Mouse (Mus musculus): Measurements from ENCODE around the gene Gm10300. TPM values are rescaled to one million over a fixed set of nuclear protein-coding genes. Genes with fewer than 3 reads are reported as not detected.

Gm10300 gene
- polyA plus RNA-seq, 1 experiment from 2014 or later: 0.13 TPM

- no peak overlapping the region for H3K4me2 ChIP-seq (replicated peaks)
- WGBS: 88% methylated on average over 2 of the region's 2 CpGs
- H3K9ac ChIP-seq: no peak overlapping the region
- H3K4me3 ChIP-seq (replicated peaks): no peak overlapping the region
- H3K36me3 ChIP-seq: no peaks in the 10 kb centered on the region
- H3K27ac ChIP-seq (replicated peaks): no peak overlapping the region
- peaks cover 14% of the 10 kb centered on the region for H3K4me1 ChIP-seq
- no peaks in the 10 kb centered on the region for H3K9me3 ChIP-seq (replicated peaks)
- no peaks in the 10 kb centered on the region for H3K27me3 ChIP-seq
- ATAC-seq (ENCODE audit: insufficient number of reproducible peaks, low FRiP score, low TSS enrichment, low read depth): no peak
Observed at GRCm38 (mm10) chr4:132038809-132039208, 35.7 kb upstream of the Gm10300 start.

- no peak for ATAC-seq (ENCODE audit: insufficient number of reproducible peaks, low FRiP score, low TSS enrichment, low read depth)
- H3K27me3 ChIP-seq: no peaks in the 10 kb centered on the region
- WGBS: 84% methylated on average over 2 of the region's 2 CpGs
- H3K9me3 ChIP-seq (replicated peaks): no peaks in the 10 kb centered on the region
- H3K4me1 ChIP-seq: peaks cover 17% of the 10 kb centered on the region
- H3K36me3 ChIP-seq: no peaks in the 10 kb centered on the region
- H3K27ac ChIP-seq (replicated peaks): 0 out of 2 replicates have a peak overlapping the region, but pooled peaks have one; percentile 22
- H3K9ac ChIP-seq: no peak overlapping the region
- H3K4me2 ChIP-seq (replicated peaks): no peak overlapping the region
- H3K4me3 ChIP-seq (replicated peaks): no peak overlapping the region
Observed at GRCm38 (mm10) chr4:132039521-132039920, 35.0 kb upstream of the Gm10300 start.

GRCm38 (mm10) chr4:132039975-132040645 lies 34.4 kb upstream of the Gm10300 start:
- H3K36me3 ChIP-seq: no peaks in the 10 kb centered on the region
- no peak for ATAC-seq (ENCODE audit: insufficient number of reproducible peaks, low FRiP score, low TSS enrichment, low read depth)
- H3K4me1 ChIP-seq: peaks cover 18% of the 10 kb centered on the region
- whole genome bisulfite sequencing: 65% methylated on average over 8 of the region's 8 CpGs
- 0 out of 2 replicates have a peak overlapping the region, but pooled peaks have one; percentile 22 for H3K27ac ChIP-seq (replicated peaks)
- H3K9me3 ChIP-seq (replicated peaks): no peaks in the 10 kb centered on the region
- H3K4me2 ChIP-seq (replicated peaks): no peak overlapping the region
- no peak overlapping the region for H3K9ac ChIP-seq
- H3K27me3 ChIP-seq: no peaks in the 10 kb centered on the region
- H3K4me3 ChIP-seq (replicated peaks): no peak overlapping the region

- H3K27ac ChIP-seq (replicated peaks): no peak overlapping the region
- H3K27me3 ChIP-seq: no peaks in the 10 kb centered on the region
- 73% methylated on average over 6 of the region's 6 CpGs for WGBS
- H3K4me2 ChIP-seq (replicated peaks): no peak overlapping the region
- H3K4me1 ChIP-seq: peaks cover 18% of the 10 kb centered on the region
- no peaks in the 10 kb centered on the region for H3K9me3 ChIP-seq (replicated peaks)
- no peak overlapping the region for H3K4me3 ChIP-seq (replicated peaks)
- no peaks in the 10 kb centered on the region for H3K36me3 ChIP-seq
- ATAC-seq (ENCODE audit: insufficient number of reproducible peaks, low FRiP score, low TSS enrichment, low read depth): no peak
- no peak overlapping the region for H3K9ac ChIP-seq
Observed at GRCm38 (mm10) chr4:132041471-132042332, 32.8 kb upstream of the Gm10300 start.

- Histone ChIP-seq H3K4me2 (replicated peaks) (no peak overlapping the region), H3K36me3 (no peaks in the 10 kb centered on the region), H3K27ac (replicated peaks) (no peak overlapping the region), H3K9ac (no peak overlapping the region), H3K9me3 (replicated peaks) (no peaks in the 10 kb centered on the region), H3K27me3 (no peaks in the 10 kb centered on the region), H3K4me1 (peaks cover 21% of the 10 kb centered on the region), H3K4me3 (replicated peaks) (no peak overlapping the region)
- ATAC-seq (ENCODE audit: insufficient number of reproducible peaks, low FRiP score, low TSS enrichment, low read depth): no peak
- WGBS: 52% methylated on average over 3 of the region's 3 CpGs
Observed at GRCm38 (mm10) chr4:132043726-132044125, 30.8 kb upstream of the Gm10300 start.

GRCm38 (mm10) chr4:132048011-132048991 lies 26.2 kb upstream of the Gm10300 start:
- under 1% methylated on average over 80 of the region's 95 CpGs for WGBS
- ATAC-seq (ENCODE audit: insufficient number of reproducible peaks, low FRiP score, low TSS enrichment, low read depth): peak; percentile 56

GRCm38 (mm10) chr4:132048995-132049404 lies 25.5 kb upstream of the Gm10300 start:
- peak overlapping the region; percentile 93 for H3K4me2 ChIP-seq (replicated peaks)
- ATAC-seq (ENCODE audit: insufficient number of reproducible peaks, low FRiP score, low TSS enrichment, low read depth): peak; percentile 99
- H3K27ac ChIP-seq (replicated peaks): peak overlapping the region; percentile 86
- no peaks in the 10 kb centered on the region for H3K27me3 ChIP-seq
- H3K4me1 ChIP-seq: peaks cover 18% of the 10 kb centered on the region
- WGBS: under 1% methylated on average over 24 of the region's 46 CpGs
- H3K9me3 ChIP-seq (replicated peaks): no peaks in the 10 kb centered on the region
- H3K9ac ChIP-seq: peak overlapping the region; percentile 77
- no peaks in the 10 kb centered on the region for H3K36me3 ChIP-seq
- peak overlapping the region; percentile 94 for H3K4me3 ChIP-seq (replicated peaks)

More at GRCm38 (mm10) chr4:132048011-132048991, 26.2 kb upstream of the Gm10300 start:
- Histone ChIP-seq H3K36me3 (no peaks in the 10 kb centered on the region), H3K27ac (replicated peaks) (peak overlapping the region; percentile 86), H3K9ac (peak overlapping the region; percentile 77), H3K27me3 (no peaks in the 10 kb centered on the region), H3K4me2 (replicated peaks) (peak overlapping the region; percentile 93), H3K9me3 (replicated peaks) (no peaks in the 10 kb centered on the region), H3K4me1 (peaks cover 22% of the 10 kb centered on the region), H3K4me3 (replicated peaks) (peak overlapping the region; percentile 94)

- no peaks in the 10 kb centered on the region for H3K27me3 ChIP-seq
- no peaks in the 10 kb centered on the region for H3K9me3 ChIP-seq (replicated peaks)
- no peak for ATAC-seq (ENCODE audit: insufficient number of reproducible peaks, low FRiP score, low TSS enrichment, low read depth)
- 9% methylated on average over 14 of the region's 15 CpGs for WGBS
- no peak overlapping the region for H3K9ac ChIP-seq
- peak overlapping the region; percentile 94 for H3K4me3 ChIP-seq (replicated peaks)
- no peaks in the 10 kb centered on the region for H3K36me3 ChIP-seq
- H3K4me1 ChIP-seq: peaks cover 12% of the 10 kb centered on the region
- H3K4me2 ChIP-seq (replicated peaks): peak overlapping the region; percentile 93
- no peak overlapping the region for H3K27ac ChIP-seq (replicated peaks)
Observed at GRCm38 (mm10) chr4:132049549-132050200, 24.8 kb upstream of the Gm10300 start.

GRCm38 (mm10) chr4:132051321-132052275 lies 22.9 kb upstream of the Gm10300 start:
- no peak for ATAC-seq (ENCODE audit: insufficient number of reproducible peaks, low FRiP score, low TSS enrichment, low read depth)
- peaks cover 12% of the 10 kb centered on the region for H3K4me1 ChIP-seq
- H3K4me3 ChIP-seq (replicated peaks): no peak overlapping the region
- no peak overlapping the region for H3K4me2 ChIP-seq (replicated peaks)
- H3K9me3 ChIP-seq (replicated peaks): no peaks in the 10 kb centered on the region
- H3K27me3 ChIP-seq: no peaks in the 10 kb centered on the region
- H3K9ac ChIP-seq: no peak overlapping the region
- WGBS: 67% methylated on average over 10 of the region's 10 CpGs
- H3K27ac ChIP-seq (replicated peaks): no peak overlapping the region
- no peaks in the 10 kb centered on the region for H3K36me3 ChIP-seq

Measured in embryonic facial prominence, embryonic 15.5 days (tissue).